In genomic region chr12:70586181-70586580, GRCm38 (mm10) we compare ENCODE assay signal across 9 mouse cellular contexts.
"Had no signal": no experiment of that assay in that cellular context is flagged by ENCODE, and none has a peak within 500 bp of the region (broad histone marks: within the 10 kb centered on the region; RNA-seq: fewer than 3 reads in every experiment).

No protein-coding gene starts in this region.

- DNase-seq: kidney, postnatal 25 days; layer of hippocampus, adult 9-11 months; liver; lung, adult 18-20 months; lung, postnatal 10 days; right cerebral cortex, adult 18-20 months; right cerebral cortex, postnatal 14 days; right cerebral cortex, postnatal 4 days; thymus, postnatal 25 days had no signal
